Comparison of ENCODE assay signal across 19 mouse cellular contexts in the genomic region with DNA sequence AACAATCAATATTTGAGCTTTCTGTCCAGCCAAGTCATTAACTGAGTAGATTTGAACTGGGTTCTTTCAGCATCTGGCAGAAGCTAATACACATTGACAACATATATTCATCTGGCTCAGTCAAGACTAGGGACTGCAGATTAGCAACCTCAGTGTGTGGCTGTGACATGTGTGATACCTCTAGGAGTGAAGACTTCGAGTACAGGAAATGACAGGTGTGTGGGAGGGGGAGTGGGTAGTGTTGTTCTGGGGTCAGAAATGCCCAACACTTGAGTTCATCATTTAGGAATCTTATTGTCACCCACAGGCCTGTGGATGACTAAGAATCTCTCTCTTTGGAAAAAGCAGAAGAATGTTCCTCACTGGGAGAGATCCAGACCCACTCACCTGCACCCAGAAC. TPM values are rescaled to one million over a fixed set of nuclear protein-coding genes. Genes with fewer than 3 reads are reported as not detected.
DNase-seq lines count a peak whose midpoint lies in the region; ATAC-seq and TF ChIP-seq lines count a peak whose summit lies in the region.
"Had no signal": no experiment of that assay in that cellular context is flagged by ENCODE, and none has a peak within 500 bp of the region (broad histone marks: within the 10 kb centered on the region; RNA-seq: fewer than 3 reads in every experiment).

No protein-coding gene starts in this region.

- no peaks in the 10 kb centered on the region for H3K36me3 ChIP-seq in liver, postnatal 0 days (replicated peaks; ENCODE audit: insufficient read depth, low read length)
- no peaks in the 10 kb centered on the region for H3K36me3 ChIP-seq in liver, embryonic 12.5 days
- H3K36me3 ChIP-seq in stomach, embryonic 14.5 days (ENCODE audit: control insufficient read depth, insufficient read depth, low read length), result no peaks in the 10 kb centered on the region
- H3K36me3 ChIP-seq in stomach, postnatal 0 days (ENCODE audit: control insufficient read depth, insufficient read depth, low read length), result no peaks in the 10 kb centered on the region
- H3K36me3 ChIP-seq in myocyte (ENCODE audit: control insufficient read depth, insufficient read depth), result no peaks in the 10 kb centered on the region
- no peaks in the 10 kb centered on the region for H3K36me3 ChIP-seq in forebrain, embryonic 14.5 days (ENCODE audit: control insufficient read depth, insufficient read depth, low read length)
- H3K36me3 ChIP-seq: embryonic facial prominence, embryonic 12.5 days; embryonic facial prominence, embryonic 15.5 days; forebrain, embryonic 15.5 days; hindbrain, embryonic 12.5 days; hindbrain, embryonic 15.5 days had no signal

- no peak overlapping the region for H3K4me3 ChIP-seq in liver, postnatal 0 days (ENCODE audit: low read depth, low read length)
- no peak overlapping the region for H3K4me3 ChIP-seq in liver, embryonic 12.5 days
- H3K4me3 ChIP-seq in stomach, embryonic 14.5 days (ENCODE audit: low read depth, low read length), result no peak overlapping the region
- no peak overlapping the region for H3K4me3 ChIP-seq in stomach, postnatal 0 days (ENCODE audit: low read depth, low read length)
- H3K4me3 ChIP-seq in myocyte, result no peak overlapping the region
- no peak overlapping the region for H3K4me3 ChIP-seq in forebrain, embryonic 14.5 days (ENCODE audit: low read depth, low read length)
- H3K4me3 ChIP-seq: embryonic facial prominence, embryonic 12.5 days; embryonic facial prominence, embryonic 15.5 days; forebrain, embryonic 15.5 days; hindbrain, embryonic 12.5 days; hindbrain, embryonic 15.5 days had no signal

- H3ac ChIP-seq in myocyte (ENCODE audit: control insufficient read depth, insufficient read length), result no peak overlapping the region

- H3K79me2 ChIP-seq in myocyte (ENCODE audit: control insufficient read depth, insufficient read depth), result no peaks in the 10 kb centered on the region

- no peak overlapping the region for H3K9ac ChIP-seq in liver, postnatal 0 days (replicated peaks)
- no peak overlapping the region for H3K9ac ChIP-seq in liver, embryonic 12.5 days
- H3K9ac ChIP-seq in stomach, embryonic 14.5 days (replicated peaks; ENCODE audit: low read depth, low read length), result no peak overlapping the region
- H3K9ac ChIP-seq in stomach, postnatal 0 days (ENCODE audit: low read length), result no peak overlapping the region
- no peak overlapping the region for H3K9ac ChIP-seq in forebrain, embryonic 14.5 days (ENCODE audit: low read length)
- H3K9ac ChIP-seq: embryonic facial prominence, embryonic 12.5 days; embryonic facial prominence, embryonic 15.5 days; forebrain, embryonic 15.5 days; hindbrain, embryonic 12.5 days; hindbrain, embryonic 15.5 days had no signal

- TF ChIP-seq CTCF in liver, postnatal 0 days (IDR thresholded peaks at IDR 0.05; ENCODE audit: low read depth), result no peak
- TF ChIP-seq CTCF in stomach, postnatal 0 days (IDR thresholded peaks at IDR 0.05; ENCODE audit: low read depth), result no peak

- peak overlapping the region; percentile 34; the same call in 1 of the 2 replicates for H3K27ac ChIP-seq in liver, postnatal 0 days (ENCODE audit: low read depth)
- H3K27ac ChIP-seq in liver, embryonic 12.5 days, result no peak overlapping the region
- H3K27ac ChIP-seq in stomach, embryonic 14.5 days (ENCODE audit: low read length), result no peak overlapping the region
- H3K27ac ChIP-seq in stomach, postnatal 0 days (replicated peaks), result no peak overlapping the region
- no peak overlapping the region for H3K27ac ChIP-seq in forebrain, embryonic 14.5 days (ENCODE audit: low read depth, low read length)
- H3K27ac ChIP-seq: embryonic facial prominence, embryonic 12.5 days; embryonic facial prominence, embryonic 15.5 days; forebrain, embryonic 15.5 days; hindbrain, embryonic 12.5 days; hindbrain, embryonic 15.5 days had no signal

- no peaks in the 10 kb centered on the region for H3K27me3 ChIP-seq in liver, postnatal 0 days (ENCODE audit: insufficient read depth, low read length)
- H3K27me3 ChIP-seq in liver, embryonic 12.5 days (replicated peaks), result no peaks in the 10 kb centered on the region
- H3K27me3 ChIP-seq in stomach, embryonic 14.5 days (ENCODE audit: control insufficient read depth, insufficient read depth, low read length), result no peaks in the 10 kb centered on the region
- H3K27me3 ChIP-seq in stomach, postnatal 0 days (ENCODE audit: control insufficient read depth, insufficient read depth, low read length), result no peaks in the 10 kb centered on the region
- no peaks in the 10 kb centered on the region for H3K27me3 ChIP-seq in myocyte (ENCODE audit: control insufficient read depth, insufficient read depth, insufficient read length)
- no peaks in the 10 kb centered on the region for H3K27me3 ChIP-seq in forebrain, embryonic 14.5 days (replicated peaks; ENCODE audit: control insufficient read depth, insufficient read depth, low read length)
- H3K27me3 ChIP-seq: embryonic facial prominence, embryonic 12.5 days; forebrain, embryonic 15.5 days; hindbrain, embryonic 12.5 days; hindbrain, embryonic 15.5 days had no signal

- no peaks in the 10 kb centered on the region for H3K4me1 ChIP-seq in liver, postnatal 0 days (ENCODE audit: insufficient read depth)
- H3K4me1 ChIP-seq in liver, embryonic 12.5 days, result no peaks in the 10 kb centered on the region
- peaks cover 15% of the 10 kb centered on the region; the same call in 1 of the 2 replicates for H3K4me1 ChIP-seq in stomach, embryonic 14.5 days (ENCODE audit: control insufficient read depth, insufficient read depth, low read length)
- H3K4me1 ChIP-seq in stomach, postnatal 0 days (replicated peaks; ENCODE audit: control insufficient read depth, insufficient read depth), result no peaks in the 10 kb centered on the region
- no peaks in the 10 kb centered on the region for H3K4me1 ChIP-seq in forebrain, embryonic 14.5 days (ENCODE audit: control insufficient read depth, insufficient read depth, low read length)
- H3K4me1 ChIP-seq: embryonic facial prominence, embryonic 12.5 days; forebrain, embryonic 15.5 days; hindbrain, embryonic 12.5 days; hindbrain, embryonic 15.5 days had no signal

- H3K4me2 ChIP-seq in liver, postnatal 0 days (ENCODE audit: low read depth, low read length), result no peak overlapping the region
- no peak overlapping the region for H3K4me2 ChIP-seq in liver, embryonic 12.5 days
- no peak overlapping the region for H3K4me2 ChIP-seq in stomach, embryonic 14.5 days (replicated peaks; ENCODE audit: low read depth, low read length)
- no peak overlapping the region for H3K4me2 ChIP-seq in stomach, postnatal 0 days (replicated peaks; ENCODE audit: low read depth)
- H3K4me2 ChIP-seq in myocyte (ENCODE audit: low read depth), result peak overlapping the region; percentile 53
- no peak overlapping the region for H3K4me2 ChIP-seq in forebrain, embryonic 14.5 days (ENCODE audit: low read length)
- H3K4me2 ChIP-seq: embryonic facial prominence, embryonic 12.5 days; embryonic facial prominence, embryonic 15.5 days; forebrain, embryonic 15.5 days; hindbrain, embryonic 12.5 days; hindbrain, embryonic 15.5 days had no signal

- no peak for ATAC-seq in liver, postnatal 0 days
- no peak for ATAC-seq in liver, embryonic 12.5 days
- 0 out of 2 replicates have a peak, but pooled peaks have one; percentile 10 for ATAC-seq in stomach, embryonic 14.5 days (ENCODE audit: insufficient number of reproducible peaks, insufficient read depth, low FRiP score, low read depth)
- ATAC-seq in stomach, postnatal 0 days (ENCODE audit: low FRiP score, low TSS enrichment), result no peak
- ATAC-seq in forebrain, embryonic 14.5 days, result no peak
- ATAC-seq: activated CD4-positive, CD25-positive, alpha-beta regulatory T cell, adult 4 months; forebrain, embryonic 15.5 days had no signal

- 23% methylated on average over 1 of the region's 1 CpGs for WGBS in liver, postnatal 0 days (ENCODE audit: insufficient replicate concordance)
- WGBS in liver, embryonic 12.5 days (ENCODE audit: insufficient replicate concordance), result 20% methylated on average over 1 of the region's 1 CpGs
- 39% methylated on average over 1 of the region's 1 CpGs for WGBS in stomach, embryonic 14.5 days
- 38% methylated on average over 1 of the region's 1 CpGs for WGBS in stomach, postnatal 0 days
- WGBS in forebrain, embryonic 14.5 days, result 63% methylated on average over 1 of the region's 1 CpGs

- no peak for TF ChIP-seq EP300 in liver, postnatal 0 days (IDR thresholded peaks at IDR 0.05; ENCODE audit: low read depth)
- no peak for TF ChIP-seq EP300 in stomach, postnatal 0 days (optimal IDR thresholded peaks at IDR 0.05)

- no peak for DNase-seq in liver, postnatal 0 days
- no peak for DNase-seq in stomach, postnatal 0 days (ENCODE audit: low spot score)
- no peak for DNase-seq in forebrain, embryonic 14.5 days (ENCODE audit: low spot score)
- DNase-seq in frontal cortex, postnatal 14 days (ENCODE audit: low spot score in 2 of 2), result no peak
- DNase-seq: adrenal gland, postnatal 10 days; adrenal gland, postnatal 36 days; cerebellum, adult 11 months; cerebellum, adult 2 months; cerebellum, adult 9-11 months; cerebellum, postnatal 25 days had no signal

- TF ChIP-seq POLR2A in myocyte (IDR thresholded peaks at IDR 0.05; ENCODE audit: insufficient read length, low read depth), result no peak

- H3K9me3 ChIP-seq in liver, postnatal 0 days (ENCODE audit: low read length), result no peaks in the 10 kb centered on the region
- no peaks in the 10 kb centered on the region for H3K9me3 ChIP-seq in liver, embryonic 12.5 days (replicated peaks)
- no peaks in the 10 kb centered on the region for H3K9me3 ChIP-seq in stomach, embryonic 14.5 days (ENCODE audit: control insufficient read depth, low read depth, low read length)
- no peaks in the 10 kb centered on the region for H3K9me3 ChIP-seq in stomach, postnatal 0 days (ENCODE audit: control insufficient read depth, low read length)
- no peaks in the 10 kb centered on the region for H3K9me3 ChIP-seq in forebrain, embryonic 14.5 days (replicated peaks; ENCODE audit: control insufficient read depth, low read length)
- H3K9me3 ChIP-seq: embryonic facial prominence, embryonic 12.5 days; embryonic facial prominence, embryonic 15.5 days; forebrain, embryonic 15.5 days; hindbrain, embryonic 12.5 days; hindbrain, embryonic 15.5 days had no signal

RNA-seq across cellular contexts. Expression of gene Thbd, which starts 13.1 kb away (rescaled TPM):
- 1.6 and 1.7 TPM in 2 replicates for polyA plus RNA-seq in liver, postnatal 0 days (2015; fragmentation: Nextera tagmentation; extraction: Ambion mirVana)
- 3.2 and 3.7 TPM in 2 replicates for polyA plus RNA-seq in liver, embryonic 12.5 days (2016; fragmentation: Nextera tagmentation; extraction: Ambion mirVana)
- polyA plus RNA-seq in stomach, embryonic 14.5 days (2014; fragmentation: Nextera tagmentation; extraction: Ambion mirVana), result 25.9 and 28.5 TPM in 2 replicates
- polyA plus RNA-seq in stomach, postnatal 0 days (2015; fragmentation: Nextera tagmentation; extraction: Ambion mirVana), result 17.5 and 17.9 TPM in 2 replicates
- 4.1 TPM for polyA plus RNA-seq in myocyte (2012; fragmentation: generic; extraction: Trizol)
- polyA plus RNA-seq in forebrain, embryonic 14.5 days (2014; fragmentation: Nextera tagmentation; extraction: Ambion mirVana), result 7.2 and 9.0 TPM in 2 replicates

RNA-seq across cellular contexts. Expression of gene Cd93, which starts 22.3 kb away (rescaled TPM):
- 2.7 and 3.3 TPM in 2 replicates for polyA plus RNA-seq in liver, postnatal 0 days (2015; fragmentation: Nextera tagmentation; extraction: Ambion mirVana)
- 3.2 and 3.3 TPM in 2 replicates for polyA plus RNA-seq in liver, embryonic 12.5 days (2016; fragmentation: Nextera tagmentation; extraction: Ambion mirVana)
- polyA plus RNA-seq in stomach, embryonic 14.5 days (2014; fragmentation: Nextera tagmentation; extraction: Ambion mirVana), result 12.8 and 13.7 TPM in 2 replicates
- polyA plus RNA-seq in stomach, postnatal 0 days (2015; fragmentation: Nextera tagmentation; extraction: Ambion mirVana), result 3.9 and 4.3 TPM in 2 replicates
- polyA plus RNA-seq in myocyte (2012; fragmentation: generic; extraction: Trizol), result 0.12 TPM
- polyA plus RNA-seq in forebrain, embryonic 14.5 days (2014; fragmentation: Nextera tagmentation; extraction: Ambion mirVana), result 8.5 and 8.6 TPM in 2 replicates

RNA-seq across cellular contexts. Expression of gene Sstr4, which starts 26.0 kb away (rescaled TPM):
- not detected in 2 replicates for polyA plus RNA-seq in liver, postnatal 0 days (2015; fragmentation: Nextera tagmentation; extraction: Ambion mirVana)
- polyA plus RNA-seq in liver, embryonic 12.5 days (2016; fragmentation: Nextera tagmentation; extraction: Ambion mirVana), result 0.25 and 0.30 TPM in 2 replicates
- polyA plus RNA-seq in stomach, embryonic 14.5 days (2014; fragmentation: Nextera tagmentation; extraction: Ambion mirVana), result 3.9 and 4.0 TPM in 2 replicates
- polyA plus RNA-seq in stomach, postnatal 0 days (2015; fragmentation: Nextera tagmentation; extraction: Ambion mirVana), result 0.31 and 0.49 TPM in 2 replicates
- not detected for polyA plus RNA-seq in myocyte (2012; fragmentation: generic; extraction: Trizol)
- polyA plus RNA-seq in forebrain, embryonic 14.5 days (2014; fragmentation: Nextera tagmentation; extraction: Ambion mirVana), result 1.7 and 2.5 TPM in 2 replicates
- polyA plus RNA-seq: activated CD4-positive, CD25-positive, alpha-beta regulatory T cell, adult 4 months had no signal
